Mouse (Mus musculus): ENCODE data around the gene Zfp692.
"Not testable (repeated sequence)": the region's sequence is repeated elsewhere in the genome, so short reads cannot be mapped to it uniquely, and the experiment has no call there.

The Zfp692 gene

DNA sequence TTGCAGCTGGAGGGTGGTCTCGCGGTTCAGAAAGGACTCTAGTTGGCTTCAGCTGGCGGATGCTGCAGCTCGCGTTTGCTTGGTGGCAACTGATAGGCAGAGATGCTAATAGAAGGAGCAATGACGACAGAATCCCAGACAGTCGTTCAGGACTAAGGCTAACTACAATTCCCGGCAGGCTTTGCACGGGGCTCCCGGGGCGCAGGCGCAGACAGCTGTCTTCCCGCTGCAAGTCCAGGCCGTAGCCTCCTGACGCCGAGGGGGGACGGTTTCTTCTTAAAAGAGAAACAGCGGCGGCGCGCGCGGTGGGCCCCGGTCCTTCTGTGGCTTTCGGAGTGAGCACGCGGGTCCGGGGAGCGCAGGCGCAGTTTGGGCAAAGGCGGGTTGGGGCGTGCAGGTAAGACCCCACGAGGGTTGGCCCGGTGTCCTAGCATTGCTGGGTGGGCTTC lies at the start of gene Zfp692:
Gene Zfp692 (plus strand): TSS at position 210 of the 449 bp plus-strand sequence.
- peak; percentile 91 for DNase-seq

DNA sequence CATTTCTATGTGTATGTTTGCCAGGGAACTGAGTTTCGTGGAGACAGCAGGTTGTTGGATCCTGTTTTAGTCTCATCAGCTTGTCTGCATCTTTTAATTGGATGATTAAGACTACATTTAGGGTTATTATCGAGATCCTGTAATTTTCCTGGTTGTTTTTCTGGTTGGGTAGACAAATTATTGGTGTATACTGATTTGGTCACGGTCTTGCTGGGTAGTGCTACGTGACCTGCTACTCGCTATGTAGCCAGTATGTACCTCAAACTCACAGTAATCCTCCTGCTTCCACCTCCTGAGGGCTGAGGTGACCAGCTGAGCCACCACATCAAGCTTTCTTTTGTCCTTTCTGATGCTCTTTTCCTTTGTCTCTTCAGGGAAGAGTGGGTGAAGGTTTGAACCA lies 49.1 kb upstream of the Zfp692 start:
- no peak for DNase-seq

DNA sequence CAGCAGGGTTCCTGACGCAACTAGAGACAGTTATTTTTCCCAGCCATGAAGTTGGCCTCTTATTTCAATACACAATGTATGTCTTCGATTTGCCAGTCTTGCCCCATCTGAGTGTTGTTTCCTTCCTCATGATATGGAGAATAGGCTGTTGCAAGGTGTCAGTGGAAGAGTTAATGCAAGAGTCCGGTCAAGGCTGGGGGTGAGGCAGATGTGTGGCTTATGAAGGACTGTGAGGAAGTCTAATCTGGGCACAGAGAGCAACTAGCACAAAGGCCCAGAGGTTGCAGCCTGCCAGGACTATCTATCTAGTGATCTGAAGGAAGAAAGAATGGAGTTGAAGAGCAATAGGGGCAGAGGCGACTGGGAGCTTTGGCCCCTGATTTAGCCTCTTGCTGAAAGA lies 46.7 kb upstream of the Zfp692 start:
- DNase-seq = no peak

DNA sequence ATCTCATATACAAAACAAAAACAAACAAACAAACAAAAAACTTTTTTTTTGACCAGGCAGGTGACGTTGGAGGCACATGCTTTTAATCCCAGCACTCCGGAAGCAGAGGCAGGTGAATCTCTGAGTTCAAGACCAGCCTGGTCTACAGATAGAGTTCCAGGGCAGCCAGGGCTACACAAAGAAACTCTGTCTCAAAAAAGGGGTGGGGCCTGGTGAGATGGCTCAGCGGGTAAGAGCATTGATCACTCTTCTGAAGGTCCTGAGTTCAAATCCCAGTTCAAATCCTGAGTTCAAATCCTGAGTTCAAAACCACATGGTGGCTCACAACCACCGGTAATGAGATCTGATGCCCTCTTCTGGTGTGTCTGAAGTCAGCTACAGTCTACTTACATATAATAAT lies 45.0 kb upstream of the Zfp692 start:
- DNase-seq = no peak

DNA sequence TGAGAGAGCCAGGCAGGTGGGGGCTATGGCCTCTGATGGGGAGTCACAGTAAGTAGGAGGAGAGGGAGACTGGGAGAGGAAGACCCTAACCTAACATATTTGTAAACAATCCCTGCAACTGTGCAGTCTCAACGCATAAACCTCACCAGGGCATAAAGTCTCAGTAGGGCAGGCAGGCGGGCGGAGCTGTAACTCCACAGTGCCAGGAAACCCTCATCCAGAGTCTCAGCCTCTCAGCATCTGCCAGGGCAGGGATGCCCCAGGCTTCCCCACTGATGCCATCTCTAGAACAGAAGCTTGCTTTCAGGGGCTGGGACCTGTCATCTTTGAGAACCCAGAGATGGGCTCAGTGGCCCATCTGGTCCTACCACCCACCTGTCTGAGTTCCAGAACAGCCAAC lies 44.5 kb upstream of the Zfp692 start:
- no peak for DNase-seq

GRCm38 (mm10) chr11:58263516-58263915 lies 43.4 kb upstream of the Zfp692 start:
- DNase-seq = no peak

DNA sequence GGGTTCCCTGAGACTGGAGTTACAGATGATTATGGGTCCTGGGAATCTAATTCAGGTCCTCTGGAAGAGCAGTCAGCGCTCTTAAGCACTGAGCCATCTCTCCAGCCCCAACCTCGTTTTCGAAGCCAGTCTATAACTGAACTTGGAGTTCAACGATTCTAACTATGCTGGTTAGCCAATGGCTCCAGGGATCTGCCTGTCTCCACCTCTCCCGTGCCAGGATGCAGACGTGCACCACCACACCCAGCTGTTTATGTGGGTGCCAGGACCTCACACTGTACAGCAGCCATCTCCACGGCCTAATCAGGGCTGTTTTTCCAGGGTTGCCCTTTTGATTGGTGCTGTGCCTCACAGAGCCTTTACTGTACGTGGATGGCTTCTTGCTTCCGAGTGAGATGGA lies 42.3 kb upstream of the Zfp692 start:
- no peak for DNase-seq

GRCm38 (mm10) chr11:58268285-58268684 lies 38.6 kb upstream of the Zfp692 start:
- no peak for DNase-seq

DNA sequence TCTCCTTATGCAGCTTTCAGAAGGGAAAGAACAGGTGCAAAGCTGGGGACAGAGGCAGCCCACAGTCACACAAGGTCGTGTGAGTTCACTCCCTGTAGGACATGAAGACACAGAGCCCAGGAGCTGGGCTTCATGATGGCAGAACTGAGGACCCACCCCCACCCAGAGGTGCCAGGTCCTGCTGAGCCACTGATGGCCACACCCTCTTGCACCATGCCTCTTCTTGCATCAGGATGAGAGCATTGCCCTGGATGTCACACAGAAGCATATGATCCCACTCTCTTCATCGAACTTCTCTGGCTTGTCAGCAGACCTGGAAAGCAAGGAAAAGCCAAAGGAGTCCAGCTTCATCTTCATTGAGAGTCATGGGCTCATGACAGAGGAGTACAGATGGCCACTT lies 32.3 kb upstream of the Zfp692 start, which contains the start of gene 4930438A08Rik:
Gene 4930438A08Rik (plus strand): TSS at position 228 of the 400 bp plus-strand sequence.
- DNase-seq = no peak

- DNase-seq = no peak
These were observed 31.1 kb upstream of the Zfp692 start for GRCm38 (mm10) chr11:58275756-58276155.

DNA sequence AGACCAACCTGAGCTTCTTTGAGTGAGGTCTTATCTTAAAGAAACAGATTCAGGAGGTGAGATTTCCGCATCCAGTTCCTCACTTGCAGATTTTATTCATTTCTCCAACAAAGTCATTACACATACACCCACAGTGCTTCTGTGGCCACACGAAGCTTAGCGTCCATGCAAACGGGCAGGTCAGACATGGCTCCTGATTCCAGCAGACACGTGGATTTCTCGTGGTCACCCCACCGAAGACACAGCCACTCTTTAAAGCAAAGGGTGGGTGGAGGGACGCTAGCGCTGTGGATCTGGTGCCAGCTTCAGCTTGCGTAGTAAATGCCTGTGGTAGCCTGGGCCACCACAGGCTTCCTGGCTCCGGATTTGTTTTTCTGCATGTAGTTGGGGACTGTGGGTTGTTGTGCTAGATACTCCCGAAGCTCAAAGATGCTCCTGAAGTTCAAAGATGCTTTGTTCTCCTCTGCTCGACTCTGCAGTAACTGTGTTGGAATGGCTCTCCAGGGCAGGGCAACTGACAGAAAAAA lies 24.8 kb upstream of the Zfp692 start:
- no peak for DNase-seq

GRCm38 (mm10) chr11:58282518-58282917 lies 24.4 kb upstream of the Zfp692 start:
- no peak for DNase-seq

DNA sequence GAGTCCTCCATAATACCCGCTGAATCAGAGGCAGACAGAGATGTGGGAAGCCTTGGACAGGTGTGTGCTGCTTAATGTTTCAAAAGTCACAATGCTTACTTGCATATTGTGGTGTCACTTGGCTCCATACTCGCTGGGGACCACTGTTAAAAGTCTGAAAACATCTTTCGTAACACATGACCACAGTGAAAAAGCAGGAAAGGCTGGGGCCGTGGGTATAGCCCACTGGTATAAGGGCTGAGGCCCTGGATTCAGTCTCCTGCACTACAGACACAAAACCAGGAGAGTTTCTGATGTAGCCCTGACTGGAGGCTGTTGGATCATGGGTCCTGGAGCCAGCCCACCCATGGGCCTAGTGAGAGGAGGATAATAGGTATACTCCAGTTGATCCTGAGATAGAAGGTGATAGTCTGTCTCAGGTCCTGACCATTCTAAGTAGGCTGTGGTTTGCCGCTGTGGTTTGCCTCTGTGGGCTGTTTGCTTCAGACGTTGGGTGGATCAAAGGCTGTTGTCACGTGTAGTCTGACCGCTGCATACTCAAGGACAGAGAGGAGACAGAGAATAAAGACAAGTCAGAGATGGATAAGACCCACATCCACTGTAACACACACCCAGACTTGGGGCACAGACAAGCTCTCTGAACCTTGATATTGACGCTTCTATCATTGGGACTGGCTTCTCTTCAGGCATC lies 16.7 kb upstream of the Zfp692 start:
- no peak for DNase-seq

DNA sequence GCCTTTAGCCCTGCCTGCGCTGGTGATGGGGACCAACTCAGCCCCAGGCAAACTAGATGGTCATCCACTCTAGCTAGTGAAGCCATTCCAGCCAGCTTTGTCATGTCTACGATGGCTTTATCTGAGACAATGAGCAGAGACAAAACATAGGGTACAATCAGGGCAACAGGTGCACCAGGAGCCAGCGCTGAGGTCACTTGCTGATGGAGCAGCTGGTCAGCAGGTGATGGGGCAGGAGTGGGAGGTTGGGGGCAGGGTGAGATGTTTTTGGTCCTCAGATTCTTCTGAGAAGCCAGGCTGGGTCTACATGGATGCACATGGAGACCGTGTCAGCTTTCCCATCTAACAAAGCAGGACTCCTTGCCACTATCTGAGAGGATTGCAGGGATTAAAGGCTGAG lies 16.1 kb upstream of the Zfp692 start:
- DNase-seq = no peak

DNA sequence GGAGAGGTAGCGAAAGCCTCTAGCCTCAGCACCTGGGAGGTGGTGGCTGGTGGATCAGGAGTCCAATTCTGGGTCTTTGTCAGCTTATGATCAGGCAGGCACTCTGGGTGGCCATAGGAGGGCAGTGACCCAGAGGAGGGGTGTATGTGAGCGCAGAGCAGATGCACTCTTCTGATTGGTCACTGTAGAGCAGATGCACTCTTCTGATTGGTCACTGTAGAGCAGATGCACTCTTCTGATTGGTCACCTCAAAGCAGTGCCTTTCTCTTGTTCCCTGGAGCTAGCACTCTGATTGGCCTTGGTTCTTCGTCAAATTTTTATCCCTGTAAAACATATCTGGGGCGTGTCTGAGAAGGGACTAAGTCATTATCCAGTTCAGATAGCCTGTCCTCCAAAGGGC lies 14.1 kb upstream of the Zfp692 start:
- DNase-seq = no peak

GRCm38 (mm10) chr11:58297396-58297795 lies 9.5 kb upstream of the Zfp692 start:
- DNase-seq = no peak

DNA sequence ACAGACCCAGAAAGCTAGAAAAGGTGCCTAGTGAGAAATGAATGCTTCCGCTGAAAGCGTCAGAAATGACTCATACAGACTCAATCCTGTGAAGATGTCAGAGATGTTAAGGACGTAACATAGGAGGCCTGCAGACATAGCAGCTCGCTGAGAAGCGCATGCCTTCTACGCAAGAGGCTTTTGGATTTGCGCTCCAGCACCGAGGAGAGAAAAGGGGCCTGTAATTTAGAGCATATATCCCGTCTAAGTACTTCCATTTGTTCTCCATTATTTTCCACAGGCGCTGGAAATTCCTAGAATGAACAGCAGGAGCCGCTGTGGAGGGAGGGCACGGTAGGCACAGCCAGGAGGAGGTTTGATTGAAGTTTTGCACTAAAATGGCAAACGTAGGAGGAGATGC lies 5.8 kb upstream of the Zfp692 start:
- peak; percentile 63 for DNase-seq

- DNase-seq = peak; percentile 97
These were observed 4.8 kb upstream of the Zfp692 start for GRCm38 (mm10) chr11:58301837-58302754.

DNA sequence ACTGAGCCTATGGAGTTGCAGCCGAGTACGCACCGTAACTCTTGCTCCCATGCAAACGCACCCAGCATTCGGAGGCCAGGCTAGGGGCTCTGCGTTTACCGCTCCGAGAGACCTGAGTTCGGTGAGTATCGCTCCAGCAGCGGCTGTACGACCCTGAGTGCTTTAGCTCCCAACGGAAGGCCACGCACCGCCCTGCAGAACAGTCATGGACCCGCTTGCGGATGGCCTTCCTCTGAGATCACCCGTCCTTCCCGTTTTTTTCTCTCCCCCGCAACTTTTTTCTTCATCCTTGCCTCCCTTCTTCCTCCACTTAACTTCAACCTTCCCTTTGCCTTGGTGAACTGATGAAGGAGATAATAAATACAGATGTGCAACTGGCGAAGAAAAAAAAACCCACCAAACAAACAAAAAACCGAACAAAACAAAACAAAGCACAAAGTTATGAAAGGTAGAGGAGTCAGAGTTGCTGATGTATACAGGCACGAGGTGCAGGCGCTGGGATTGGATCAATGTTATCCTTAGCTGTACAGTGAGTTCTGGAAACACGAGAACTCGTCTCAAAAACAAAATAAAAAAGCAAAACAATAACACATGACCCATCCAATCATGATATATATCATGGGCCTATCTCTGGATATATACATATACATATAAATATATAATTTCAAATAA lies 4.0 kb upstream of the Zfp692 start:
- no peak for DNase-seq

DNA sequence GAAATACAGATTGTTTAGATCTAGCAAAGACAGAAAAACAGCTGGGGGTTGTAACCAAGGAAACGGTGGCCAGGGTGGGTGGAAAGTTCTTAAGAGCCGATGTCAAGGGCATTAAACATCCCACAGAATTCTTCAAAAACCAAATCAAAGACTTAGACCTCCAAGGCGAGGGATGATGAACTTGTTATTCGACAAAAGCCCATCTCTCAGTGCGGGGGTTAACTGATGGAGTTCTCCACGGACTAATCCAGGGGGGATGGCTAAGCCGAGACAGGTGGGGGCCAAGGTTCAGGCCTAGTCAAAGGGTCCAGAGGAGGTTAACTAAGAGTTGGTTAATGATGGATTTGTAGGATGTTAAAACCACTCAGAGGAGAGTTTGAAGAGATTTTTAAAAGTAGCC lies 3.3 kb upstream of the Zfp692 start:
- DNase-seq = no peak

DNA sequence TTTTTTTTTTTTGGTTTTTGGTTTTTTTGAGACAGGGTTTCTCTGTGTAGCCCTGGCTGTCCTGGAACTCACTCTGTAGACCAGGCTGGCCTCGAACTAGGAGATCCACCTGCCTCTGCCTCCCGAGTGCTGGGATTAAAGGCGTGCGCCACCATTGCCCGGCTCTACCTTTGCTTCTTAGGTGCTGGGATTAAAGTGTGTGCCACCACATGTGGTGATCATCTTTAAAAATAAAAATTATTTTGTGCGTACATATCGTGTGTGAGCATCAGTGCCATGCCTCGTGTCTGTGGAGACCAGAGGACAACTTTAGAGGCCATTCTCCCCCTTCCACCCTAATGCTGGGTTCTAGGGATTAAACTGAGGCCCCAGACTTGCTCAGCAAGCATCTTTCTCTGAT lies 1.6 kb upstream of the Zfp692 start:
- not testable (repeated sequence) for DNase-seq

- peak; percentile 67 for DNase-seq
These were observed 677 bp downstream of the Zfp692 start for GRCm38 (mm10) chr11:58307411-58308080.

DNA sequence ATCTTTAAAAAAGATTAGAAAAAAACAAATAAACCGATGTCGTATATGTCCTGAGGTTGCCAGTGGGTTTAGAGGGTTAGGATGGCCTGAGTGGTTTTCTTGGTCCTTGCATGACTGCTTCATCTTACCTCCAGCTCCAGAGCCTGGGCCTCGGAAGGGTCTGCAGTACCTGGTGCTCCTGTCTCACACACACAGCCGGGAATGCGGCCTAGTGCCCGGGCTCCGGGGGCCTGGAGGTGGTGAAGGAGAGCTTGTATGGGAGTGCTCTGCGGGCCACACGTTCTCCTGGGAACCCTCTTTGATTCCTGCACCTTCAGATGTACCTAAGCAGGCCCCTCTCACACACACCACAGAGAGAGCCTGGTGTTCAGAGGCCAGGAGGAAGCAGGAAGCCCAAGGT lies 1.8 kb downstream of the Zfp692 start:
- no peak for DNase-seq
